Mouse (Mus musculus): Measurements from ENCODE around the gene Ptpdc1.
A peak's percentile ranks its signal among the peaks of the same experiment; 100 is the strongest.

DNA sequence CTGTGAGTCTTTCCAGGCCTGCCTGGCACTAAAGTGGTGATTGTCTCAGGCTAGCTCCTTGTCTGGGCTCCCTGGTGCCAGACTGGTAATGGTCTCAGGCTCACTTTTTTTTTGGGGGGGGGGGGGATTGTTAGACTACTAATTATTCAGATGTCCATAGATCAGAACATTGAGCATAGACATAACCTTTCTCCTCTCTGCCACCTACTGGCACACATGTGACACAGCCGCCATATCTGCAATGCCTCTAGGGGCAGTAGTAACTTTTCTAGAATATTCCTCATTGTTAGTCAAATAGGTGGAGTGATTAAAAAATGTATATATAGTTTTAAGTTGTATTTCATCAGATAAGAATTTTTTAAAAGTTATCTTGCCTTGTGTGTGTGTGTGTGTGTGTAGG is 53.3 kb downstream of the Ptpdc1 start:
- TF ChIP-seq CTCF (IDR thresholded peaks at IDR 0.05; ENCODE audit: control insufficient read depth, insufficient read depth, low read length) (peak; percentile 65), POLR2A (IDR thresholded peaks at IDR 0.05; ENCODE audit: borderline replicate concordance, control insufficient read depth, low read depth, low read length) (no peak)
